Mouse (Mus musculus) heart, postnatal 14 days (tissue): ENCODE measurements around the gene 4930550L24Rik. TPM values are rescaled to one million over a fixed set of nuclear protein-coding genes. Genes with fewer than 3 reads are reported as not detected.

Source experiments
- DNase-seq, 2 experiments: peaks; one replicate each; pipeline ENCODE4 v3.0.0; 2021 to 2022
- intact Hi-C: fragments of 180-260 bp; cut with DNase I; formaldehyde crosslinking; loops from one replicate; pipeline ENCODE4 v1.15.1; 2025
- long read RNA-seq, 2 experiments: library from polyadenylated mRNA; stranded (forward); transcript quantifications; one replicate each; pipeline ENCODE4 v2.0.0; 2021
- total RNA-seq, 2 experiments: library from RNA; stranded (reverse); gene quantifications; 2 replicates each; pipeline ENCODE4 v1.2.3; 2021

4930550L24Rik gene
- not detected for total RNA-seq
- long read RNA-seq, experiment 1, result 0 reads
- long read RNA-seq, experiment 2, result 0 reads

DNA sequence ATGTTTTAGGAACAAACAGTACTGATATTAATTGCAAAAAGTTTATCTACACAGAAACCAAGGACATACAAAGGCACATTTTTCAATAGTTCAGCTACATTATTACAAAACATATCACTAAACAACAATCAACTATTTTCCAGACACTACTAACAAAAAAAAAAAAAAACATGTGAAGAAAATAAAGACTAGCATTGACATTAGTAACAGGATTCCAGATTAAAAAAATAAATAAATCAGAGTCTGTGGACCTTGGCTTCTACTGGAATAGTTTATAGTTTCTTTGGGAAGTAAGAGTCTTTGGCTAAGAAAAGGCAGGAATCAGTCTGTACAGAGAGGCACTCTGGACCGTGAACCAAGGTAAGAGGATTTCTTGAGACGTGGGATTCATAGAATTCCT is at the start of gene 4930550L24Rik:
4930550L24Rik (plus strand) TSS at position 301 of the 400 bp plus-strand sequence.
- DNase-seq, result no peak
- intact Hi-C loops, result no loop called here

DNA sequence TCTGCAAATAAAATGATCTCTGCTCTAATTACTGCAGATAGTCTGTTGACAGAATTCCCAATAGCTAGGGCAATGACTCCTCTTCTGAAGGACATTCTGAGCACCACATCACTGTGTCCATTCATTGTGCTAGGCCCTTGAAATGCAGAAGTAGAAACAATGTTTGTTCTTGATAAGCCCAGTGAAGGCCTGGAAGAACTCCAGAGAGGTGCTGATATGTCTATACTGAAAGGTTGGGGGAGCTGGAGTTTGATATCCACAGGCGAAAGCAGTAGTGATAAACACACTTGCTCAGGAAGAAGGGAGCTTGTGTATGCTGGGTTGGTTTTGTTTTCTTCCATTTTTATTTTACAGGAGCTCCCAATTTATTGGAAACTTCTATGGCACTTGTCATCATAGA is 8.4 kb upstream of the 4930550L24Rik start:
- DNase-seq, result no peak
- intact Hi-C loops, result no loop called here

DNA sequence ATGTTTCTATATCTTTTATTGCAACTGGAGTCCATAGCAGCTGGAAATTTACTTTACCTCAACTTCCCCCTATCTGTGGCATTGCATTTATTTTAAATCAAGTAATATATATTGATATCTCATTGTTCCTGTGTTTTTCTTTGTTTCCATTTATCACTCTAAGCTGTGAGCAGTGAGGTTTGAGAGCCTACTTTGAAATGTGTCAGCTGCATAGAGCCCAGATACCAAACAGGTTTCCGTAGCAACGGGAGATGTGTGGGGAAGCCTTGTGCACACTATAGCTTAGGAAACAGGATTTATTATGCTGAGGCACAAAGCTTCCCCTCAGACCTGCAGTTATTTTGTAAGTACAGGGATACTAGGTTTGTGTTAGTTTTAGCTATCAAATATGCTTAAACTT is 58.8 kb downstream of the 4930550L24Rik start:
- intact Hi-C loops, result no loop called here
- DNase-seq, result no peak
